8 mouse cellular contexts compared by ENCODE assay signal in the genomic region with DNA sequence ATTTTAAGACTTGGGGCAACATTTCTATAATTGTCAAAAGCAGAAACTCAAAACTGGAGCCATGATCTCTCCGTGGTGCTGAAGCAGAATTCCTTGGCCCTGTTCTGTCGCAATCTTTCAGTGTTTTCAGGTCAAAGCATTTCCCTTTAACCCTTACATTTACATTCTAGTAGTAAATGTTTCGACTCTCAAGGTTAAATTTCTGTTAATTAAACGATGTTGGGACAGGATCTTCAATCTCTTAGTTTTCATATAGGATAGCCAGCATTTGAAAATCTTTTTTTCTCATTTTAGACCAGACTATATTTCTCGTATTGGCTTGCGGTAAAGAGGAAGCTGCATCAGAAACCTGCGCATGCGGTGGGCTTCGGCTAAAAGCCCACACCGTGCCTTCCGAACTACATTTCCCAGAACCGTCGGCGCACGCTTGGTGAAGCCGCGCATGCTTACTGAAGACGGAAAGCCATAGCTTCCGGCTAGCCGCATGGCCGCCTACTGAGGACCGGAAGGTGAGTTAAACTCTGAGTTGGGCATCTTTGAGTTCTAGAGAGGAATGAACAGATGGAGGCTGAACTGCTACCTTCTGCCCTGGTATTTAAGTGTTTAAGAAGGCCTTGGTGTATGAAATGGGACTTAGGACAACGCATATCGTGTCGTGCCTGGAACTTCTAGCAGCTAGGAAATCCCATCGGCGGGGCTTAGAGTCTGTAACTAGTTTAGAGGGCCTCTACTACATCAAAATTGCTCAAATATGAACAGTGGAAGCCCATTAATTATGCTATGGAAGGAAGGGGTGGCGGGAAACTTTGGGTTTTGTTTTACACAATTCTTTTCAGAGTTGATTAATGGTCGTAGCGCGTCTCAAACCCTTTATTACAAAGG. TPM values are rescaled to one million over a fixed set of nuclear protein-coding genes. Genes with fewer than 3 reads are reported as not detected.
DNase-seq lines count a peak whose midpoint lies in the region; ATAC-seq and TF ChIP-seq lines count a peak whose summit lies in the region.

No protein-coding gene starts in this region.

- DNase-seq in urinary bladder, adult 18-20 months (ENCODE audit: low spot score in 2 of 2), result peak; percentile 49 to 52
- DNase-seq in urinary bladder, postnatal 10 days (ENCODE audit: low spot score), result no peak
- peak; percentile 85 for DNase-seq in embryo, embryonic 9.5 days (ENCODE audit: extremely low spot score)
- peak; percentile 84 to 86 for DNase-seq in left cerebral cortex, postnatal 36 days (ENCODE audit: low spot score in 2 of 2)
- peak; percentile 92 for DNase-seq in midbrain, embryonic 10.5 days (ENCODE audit: low spot score)
- peak; percentile 85 to 87 for DNase-seq in right cerebral cortex, postnatal 36 days (ENCODE audit: low spot score in 2 of 2)

- H3K4me1 ChIP-seq in intestine, postnatal 0 days (replicated peaks; ENCODE audit: control insufficient read depth, insufficient read depth, low read length), result peaks cover 11% of the 10 kb centered on the region; the same call in 1 of the 2 replicates
- peaks cover 25% of the 10 kb centered on the region for H3K4me1 ChIP-seq in midbrain, embryonic 10.5 days

- H3K9me3 ChIP-seq in intestine, postnatal 0 days (ENCODE audit: control insufficient read depth), result no peaks in the 10 kb centered on the region
- no peaks in the 10 kb centered on the region for H3K9me3 ChIP-seq in midbrain, embryonic 10.5 days (replicated peaks)

- WGBS in intestine, postnatal 0 days, result 2% methylated on average over 31 of the region's 31 CpGs
- 2% methylated on average over 31 of the region's 31 CpGs for WGBS in midbrain, embryonic 10.5 days

- no peak overlapping the region for H3K27ac ChIP-seq in intestine, postnatal 0 days (ENCODE audit: low read depth, low read length)
- peak overlapping the region; percentile 83 for H3K27ac ChIP-seq in midbrain, embryonic 10.5 days (replicated peaks)

- H3K4me2 ChIP-seq in intestine, postnatal 0 days (replicated peaks; ENCODE audit: low read depth), result peak overlapping the region; percentile 97

- H3K27me3 ChIP-seq in intestine, postnatal 0 days (replicated peaks; ENCODE audit: control insufficient read depth, insufficient read depth, low read length), result peaks cover 14% of the 10 kb centered on the region
- peaks cover 27% of the 10 kb centered on the region for H3K27me3 ChIP-seq in midbrain, embryonic 10.5 days (ENCODE audit: low read depth, poor library complexity, severe bottlenecking)

- H3K9ac ChIP-seq in intestine, postnatal 0 days (ENCODE audit: low read depth, low read length), result no peak overlapping the region; the same call in 1 of the 2 replicates

- peaks cover 6% of the 10 kb centered on the region; the same call in 1 of the 2 replicates for H3K36me3 ChIP-seq in intestine, postnatal 0 days (ENCODE audit: control insufficient read depth, insufficient read depth)
- H3K36me3 ChIP-seq in midbrain, embryonic 10.5 days, result peaks cover 35% of the 10 kb centered on the region

- intact Hi-C loops in left cerebral cortex, postnatal 36 days (cut with DNase I), result no loop called here

- no peak for TF ChIP-seq CTCF in intestine, postnatal 0 days (IDR thresholded peaks at IDR 0.05; ENCODE audit: low read depth)

- peak; percentile 94 for ATAC-seq in granulocyte monocyte progenitor cell, adult 5-6 weeks (replicated peaks; ENCODE audit: poor library complexity, severe bottlenecking)
- ATAC-seq in intestine, postnatal 0 days, result peak; percentile 79

- peak overlapping the region; percentile 65 for H3K4me3 ChIP-seq in intestine, postnatal 0 days (ENCODE audit: low read depth, low read length)
- peak overlapping the region; percentile 67 for H3K4me3 ChIP-seq in midbrain, embryonic 10.5 days

RNA-seq across cellular contexts. Expression of a gene that starts 0.9 kb away (rescaled TPM):
- total RNA-seq in granulocyte monocyte progenitor cell, adult 5-6 weeks (2014; fragmentation: Nextera tagmentation), result 25.4 and 33.5 TPM in 2 replicates
- total RNA-seq in granulocyte monocyte progenitor cell, adult 5-6 weeks (2017), result 21.9 and 31.7 TPM in 2 replicates
- 6.5 and 6.6 TPM in 2 replicates for polyA plus RNA-seq in intestine, postnatal 0 days (2015; fragmentation: Nextera tagmentation; extraction: Ambion mirVana)
- 10 to 100 TPM in 1 of 2 experiments, 1 to 10 TPM in 1; 10.0 to 12.7 TPM for total RNA-seq in left cerebral cortex, postnatal 36 days (2021)
- 18.5 and 19.5 TPM in 2 replicates for polyA plus RNA-seq in midbrain, embryonic 10.5 days (2016; fragmentation: Nextera tagmentation; extraction: Ambion mirVana)

RNA-seq across cellular contexts. Expression of a gene that starts 0.9 kb away (rescaled TPM):
- 0.19 TPM in 1 of 2 replicates, not detected in the other for total RNA-seq in granulocyte monocyte progenitor cell, adult 5-6 weeks (2014; fragmentation: Nextera tagmentation)
- not detected in 2 replicates for total RNA-seq in granulocyte monocyte progenitor cell, adult 5-6 weeks (2017)
- 0.27 and 0.50 TPM in 2 replicates for polyA plus RNA-seq in intestine, postnatal 0 days (2015; fragmentation: Nextera tagmentation; extraction: Ambion mirVana)
- total RNA-seq in left cerebral cortex, postnatal 36 days (2021), result 10 to 100 TPM; 14.2 to 16.4 TPM
- 8.0 and 8.2 TPM in 2 replicates for polyA plus RNA-seq in midbrain, embryonic 10.5 days (2016; fragmentation: Nextera tagmentation; extraction: Ambion mirVana)

RNA-seq across cellular contexts. Expression of a gene that starts 10.8 kb away (rescaled TPM):
- not detected in 2 replicates for total RNA-seq in granulocyte monocyte progenitor cell, adult 5-6 weeks (2014; fragmentation: Nextera tagmentation)
- 0.17 TPM in 1 of 2 replicates, not detected in the other for total RNA-seq in granulocyte monocyte progenitor cell, adult 5-6 weeks (2017)
- 0.27 and 0.31 TPM in 2 replicates for polyA plus RNA-seq in intestine, postnatal 0 days (2015; fragmentation: Nextera tagmentation; extraction: Ambion mirVana)
- total RNA-seq in left cerebral cortex, postnatal 36 days (2021), result 1 to 10 TPM in 1 of 2 experiments, under 1 TPM in 1; 0.95 to 1.1 TPM
- polyA plus RNA-seq in midbrain, embryonic 10.5 days (2016; fragmentation: Nextera tagmentation; extraction: Ambion mirVana), result 1.6 and 2.7 TPM in 2 replicates

RNA-seq across cellular contexts. Expression of a gene that starts 10.9 kb away (rescaled TPM):
- 4.2 and 4.3 TPM in 2 replicates for total RNA-seq in granulocyte monocyte progenitor cell, adult 5-6 weeks (2014; fragmentation: Nextera tagmentation)
- total RNA-seq in granulocyte monocyte progenitor cell, adult 5-6 weeks (2017), result 7.6 and 13.3 TPM in 2 replicates
- polyA plus RNA-seq in intestine, postnatal 0 days (2015; fragmentation: Nextera tagmentation; extraction: Ambion mirVana), result 4.2 and 4.9 TPM in 2 replicates
- 1 to 10 TPM; 7.3 to 8.0 TPM for total RNA-seq in left cerebral cortex, postnatal 36 days (2021)
- 26.2 and 30.2 TPM in 2 replicates for polyA plus RNA-seq in midbrain, embryonic 10.5 days (2016; fragmentation: Nextera tagmentation; extraction: Ambion mirVana)

RNA-seq across cellular contexts. Expression of a gene that starts 41.2 kb away (rescaled TPM):
- total RNA-seq in granulocyte monocyte progenitor cell, adult 5-6 weeks (2014; fragmentation: Nextera tagmentation), result not detected in 2 replicates
- not detected in 2 replicates for total RNA-seq in granulocyte monocyte progenitor cell, adult 5-6 weeks (2017)
- polyA plus RNA-seq in intestine, postnatal 0 days (2015; fragmentation: Nextera tagmentation; extraction: Ambion mirVana), result not detected in 2 replicates
- not detected for total RNA-seq in left cerebral cortex, postnatal 36 days (2021)
- polyA plus RNA-seq in midbrain, embryonic 10.5 days (2016; fragmentation: Nextera tagmentation; extraction: Ambion mirVana), result not detected in 2 replicates

Comparison
In these comparisons a context has a peak if more than half of its experiments do, and no peak if none do; other contexts are left out.
1. RNA of a gene that starts 0.9 kb away (total RNA-seq): 14.2 to 16.4 TPM in left cerebral cortex, postnatal 36 days; 0.19 TPM in granulocyte monocyte progenitor cell, adult 5-6 weeks; every median in the first group is over 10 times any median in the second.